8 mouse cellular contexts compared by ENCODE assay signal in genomic region chr9:121857474-121858152, GRCm38 (mm10). TPM values are rescaled to one million over a fixed set of nuclear protein-coding genes. Genes with fewer than 3 reads are reported as not detected.
A peak's percentile ranks its signal among the peaks of the same experiment; 100 is the strongest.
DNase-seq lines count a peak whose midpoint lies in the region; ATAC-seq and TF ChIP-seq lines count a peak whose summit lies in the region.

No protein-coding gene starts in this region.

- peak; percentile 95 for DNase-seq in 3T3-L1 (ENCODE audit: low read depth, low spot score)
- peak; percentile 96 to 98 for DNase-seq in adrenal gland, postnatal 4 days (ENCODE audit: low spot score in 2 of 2)
- DNase-seq in embryonic facial prominence, embryonic 14.5 days (ENCODE audit: low spot score): peak; percentile 98
- peak; percentile 98 to 99 for DNase-seq in heart, adult 2 months
- peak; percentile 98 for DNase-seq in kidney, adult 9 months
- DNase-seq in limb, embryonic 14.5 days (ENCODE audit: low spot score): peak; percentile 96
- DNase-seq in midbrain, postnatal 0 days (ENCODE audit: low spot score): peak; percentile 98
- DNase-seq in spleen, postnatal 14 days (ENCODE audit: low spot score in 2 of 2): peak; percentile 96 to 98

- TF ChIP-seq CTCF in heart, adult 2 months (IDR thresholded peaks at IDR 0.05): peak; percentile 41
- TF ChIP-seq CTCF in midbrain, postnatal 0 days (IDR thresholded peaks at IDR 0.05): peak; percentile 63

- peak overlapping the region; percentile 96 for H3K27ac ChIP-seq in embryonic facial prominence, embryonic 14.5 days (replicated peaks; ENCODE audit: low read depth, low read length)
- H3K27ac ChIP-seq in heart, adult 2 months: peak overlapping the region; percentile 94
- H3K27ac ChIP-seq in limb, embryonic 14.5 days (replicated peaks; ENCODE audit: low read depth, low read length): peak overlapping the region; percentile 93
- peak overlapping the region; percentile 85 for H3K27ac ChIP-seq in midbrain, postnatal 0 days (ENCODE audit: low read depth, low read length)

- peak; percentile 97 for TF ChIP-seq POLR2A in heart, adult 2 months (IDR thresholded peaks at IDR 0.05; ENCODE audit: insufficient read depth, low read depth, low read length)
- no peak; the same call in 1 of the 2 replicates for TF ChIP-seq POLR2A in limb, embryonic 14.5 days (IDR thresholded peaks at IDR 0.05; ENCODE audit: borderline replicate concordance, extremely low read depth, insufficient read depth, insufficient read length)

- H3K9me3 ChIP-seq in embryonic facial prominence, embryonic 14.5 days (ENCODE audit: control insufficient read depth, low read length): no peaks in the 10 kb centered on the region
- no peaks in the 10 kb centered on the region for H3K9me3 ChIP-seq in limb, embryonic 14.5 days (ENCODE audit: control insufficient read depth, low read length)
- H3K9me3 ChIP-seq in midbrain, postnatal 0 days (ENCODE audit: low read length): no peaks in the 10 kb centered on the region

- ATAC-seq in embryonic facial prominence, embryonic 14.5 days (ENCODE audit: low read depth): peak; percentile 99
- ATAC-seq in limb, embryonic 14.5 days (ENCODE audit: low FRiP score, low read depth): peak; percentile 99
- peak; percentile 99 for ATAC-seq in midbrain, postnatal 0 days (ENCODE audit: low FRiP score)

- H3K4me3 ChIP-seq in embryonic facial prominence, embryonic 14.5 days (ENCODE audit: low read depth, low read length): peak overlapping the region; percentile 89
- peak overlapping the region; percentile 67 for H3K4me3 ChIP-seq in heart, adult 2 months
- H3K4me3 ChIP-seq in limb, embryonic 14.5 days (replicated peaks; ENCODE audit: low read length): peak overlapping the region; percentile 71
- peak overlapping the region; percentile 83 for H3K4me3 ChIP-seq in midbrain, postnatal 0 days (ENCODE audit: low read depth, low read length)

- intact Hi-C loops in heart, adult 2 months (cut with DNase I): loop anchor here (10.0 kb wide), 1 partner anchor 497 kb away; the partner anchor contains the start of gene Abhd5

- peak overlapping the region; percentile 91 for H3K4me2 ChIP-seq in embryonic facial prominence, embryonic 14.5 days (ENCODE audit: low read depth, low read length)
- peak overlapping the region; percentile 86 for H3K4me2 ChIP-seq in limb, embryonic 14.5 days (replicated peaks; ENCODE audit: low read depth, low read length, severe bottlenecking)
- H3K4me2 ChIP-seq in midbrain, postnatal 0 days (ENCODE audit: low read depth, low read length, poor library complexity, severe bottlenecking): peak overlapping the region; percentile 75

- no peaks in the 10 kb centered on the region for H3K36me3 ChIP-seq in embryonic facial prominence, embryonic 14.5 days (ENCODE audit: control insufficient read depth, insufficient read depth, low read length)
- H3K36me3 ChIP-seq in heart, adult 2 months (ENCODE audit: control insufficient read depth, insufficient read depth, low read length): peaks cover 5% of the 10 kb centered on the region
- no peaks in the 10 kb centered on the region for H3K36me3 ChIP-seq in limb, embryonic 14.5 days (ENCODE audit: control insufficient read depth, insufficient read depth, low read length)
- H3K36me3 ChIP-seq in midbrain, postnatal 0 days (ENCODE audit: insufficient read depth, low read length): no peaks in the 10 kb centered on the region

- 0 out of 2 replicates have a peak, but pooled peaks cover 1% of the 10 kb centered on the region for H3K79me2 ChIP-seq in heart, adult 2 months (replicated peaks; ENCODE audit: control insufficient read depth, insufficient read depth, low read length)

- H3K9ac ChIP-seq in embryonic facial prominence, embryonic 14.5 days (ENCODE audit: low read depth, low read length): peak overlapping the region; percentile 90
- peak overlapping the region; percentile 94 for H3K9ac ChIP-seq in heart, adult 2 months (ENCODE audit: low read depth, low read length)
- H3K9ac ChIP-seq in limb, embryonic 14.5 days (ENCODE audit: low read depth, low read length, severe bottlenecking): peak overlapping the region; percentile 76
- H3K9ac ChIP-seq in midbrain, postnatal 0 days (replicated peaks; ENCODE audit: low read length, poor library complexity, severe bottlenecking): peak overlapping the region; percentile 84

- no peaks in the 10 kb centered on the region for H3K27me3 ChIP-seq in embryonic facial prominence, embryonic 14.5 days (replicated peaks; ENCODE audit: control insufficient read depth, insufficient read depth, low read length)
- H3K27me3 ChIP-seq in heart, adult 2 months (ENCODE audit: control insufficient read depth, insufficient read depth, low read length): no peaks in the 10 kb centered on the region
- H3K27me3 ChIP-seq in limb, embryonic 14.5 days (ENCODE audit: control insufficient read depth, insufficient read depth, low read length): no peaks in the 10 kb centered on the region
- no peaks in the 10 kb centered on the region for H3K27me3 ChIP-seq in midbrain, postnatal 0 days (ENCODE audit: insufficient read depth, low read length)

- 0 out of 2 replicates have a peak, but pooled peaks have one; percentile 9 for TF ChIP-seq EP300 in heart, adult 2 months (IDR thresholded peaks at IDR 0.05; ENCODE audit: insufficient read depth, low read depth, low read length)

- 0 out of 2 replicates have a peak, but pooled peaks cover 6% of the 10 kb centered on the region for H3K4me1 ChIP-seq in embryonic facial prominence, embryonic 14.5 days (ENCODE audit: control insufficient read depth, insufficient read depth, low read length)
- no peaks in the 10 kb centered on the region; the same call in 1 of the 2 replicates for H3K4me1 ChIP-seq in heart, adult 2 months (ENCODE audit: control insufficient read depth, insufficient read depth, low read length)
- 0 out of 2 replicates have a peak, but pooled peaks cover 3% of the 10 kb centered on the region for H3K4me1 ChIP-seq in limb, embryonic 14.5 days (ENCODE audit: control insufficient read depth, insufficient read depth, low read length)
- H3K4me1 ChIP-seq in midbrain, postnatal 0 days (ENCODE audit: insufficient read depth, low read length): 0 out of 2 replicates have a peak, but pooled peaks cover 3% of the 10 kb centered on the region

- 2% methylated on average over 50 of the region's 70 CpGs for WGBS in embryonic facial prominence, embryonic 14.5 days
- under 1% methylated on average over 68 of the region's 70 CpGs for WGBS in heart, adult 2 months
- under 1% methylated on average over 60 of the region's 70 CpGs for WGBS in limb, embryonic 14.5 days
- under 1% methylated on average over 68 of the region's 70 CpGs for WGBS in midbrain, postnatal 0 days

RNA-seq across cellular contexts. Expression of gene Higd1a, which starts 0.5 kb away (rescaled TPM):
- total RNA-seq in adrenal gland, postnatal 4 days (2021): 10 to 100 TPM; 63.8 to 68.9 TPM
- 185 and 192 TPM in 2 replicates for polyA plus RNA-seq in embryonic facial prominence, embryonic 14.5 days (2014; fragmentation: Nextera tagmentation; extraction: Ambion mirVana)
- total RNA-seq in heart, adult 2 months (2021): 100 to 1,000 TPM; 198 to 199 TPM
- 71.7 and 106 TPM in 2 replicates for polyA plus RNA-seq in heart, adult 2 months (2012; rRNA removed)
- 50.6 and 71.0 TPM in 2 replicates for polyA plus RNA-seq in limb, embryonic 14.5 days (2012; rRNA removed)
- polyA plus RNA-seq in limb, embryonic 14.5 days (2014; fragmentation: Nextera tagmentation; extraction: Ambion mirVana): 213 and 235 TPM in 2 replicates
- total RNA-seq in midbrain, postnatal 0 days (2014; rRNA removed): 30.6 and 42.8 TPM in 2 replicates
- 179 and 182 TPM in 2 replicates for polyA plus RNA-seq in midbrain, postnatal 0 days (2015; fragmentation: Nextera tagmentation; extraction: Ambion mirVana)

RNA-seq across cellular contexts. Expression of gene Ccdc13, which starts 18.4 kb away (rescaled TPM):
- total RNA-seq in adrenal gland, postnatal 4 days (2021): 1 to 10 TPM; 1.8 to 2.8 TPM
- 1.7 and 2.0 TPM in 2 replicates for polyA plus RNA-seq in embryonic facial prominence, embryonic 14.5 days (2014; fragmentation: Nextera tagmentation; extraction: Ambion mirVana)
- total RNA-seq in heart, adult 2 months (2021): not detected
- 0.32 and 0.49 TPM in 2 replicates for polyA plus RNA-seq in heart, adult 2 months (2012; rRNA removed)
- 0.58 and 0.79 TPM in 2 replicates for polyA plus RNA-seq in limb, embryonic 14.5 days (2012; rRNA removed)
- 0.47 and 0.59 TPM in 2 replicates for polyA plus RNA-seq in limb, embryonic 14.5 days (2014; fragmentation: Nextera tagmentation; extraction: Ambion mirVana)
- 2.8 and 3.0 TPM in 2 replicates for total RNA-seq in midbrain, postnatal 0 days (2014; rRNA removed)
- polyA plus RNA-seq in midbrain, postnatal 0 days (2015; fragmentation: Nextera tagmentation; extraction: Ambion mirVana): 4.1 and 4.8 TPM in 2 replicates

RNA-seq across cellular contexts. Expression of gene Ackr2, which starts 40.5 kb away (rescaled TPM):
- total RNA-seq in adrenal gland, postnatal 4 days (2021): 1 to 10 TPM in 1 of 2 experiments, under 1 TPM in 1; 0.90 to 1.6 TPM
- 0.28 and 0.89 TPM in 2 replicates for polyA plus RNA-seq in embryonic facial prominence, embryonic 14.5 days (2014; fragmentation: Nextera tagmentation; extraction: Ambion mirVana)
- 1 to 10 TPM in 1 of 2 experiments, under 1 TPM in 1; 0.84 to 2.4 TPM for total RNA-seq in heart, adult 2 months (2021)
- polyA plus RNA-seq in heart, adult 2 months (2012; rRNA removed): 3.1 and 3.5 TPM in 2 replicates
- polyA plus RNA-seq in limb, embryonic 14.5 days (2012; rRNA removed): 0.25 and 0.32 TPM in 2 replicates
- polyA plus RNA-seq in limb, embryonic 14.5 days (2014; fragmentation: Nextera tagmentation; extraction: Ambion mirVana): 0.26 and 0.40 TPM in 2 replicates
- 1.7 and 3.0 TPM in 2 replicates for total RNA-seq in midbrain, postnatal 0 days (2014; rRNA removed)
- polyA plus RNA-seq in midbrain, postnatal 0 days (2015; fragmentation: Nextera tagmentation; extraction: Ambion mirVana): 0.78 and 0.96 TPM in 2 replicates

RNA-seq across cellular contexts. Expression of gene Cyp8b1, which starts 58.5 kb away (rescaled TPM):
- 10 to 100 TPM in 1 of 2 experiments, under 1 TPM in 1; 0.92 to 12.2 TPM for total RNA-seq in adrenal gland, postnatal 4 days (2021)
- 0.11 TPM in 1 of 2 replicates, not detected in the other for polyA plus RNA-seq in embryonic facial prominence, embryonic 14.5 days (2014; fragmentation: Nextera tagmentation; extraction: Ambion mirVana)
- total RNA-seq in heart, adult 2 months (2021): not detected
- polyA plus RNA-seq in heart, adult 2 months (2012; rRNA removed): 0.06 and 0.15 TPM in 2 replicates
- polyA plus RNA-seq in limb, embryonic 14.5 days (2012; rRNA removed): not detected in 2 replicates
- polyA plus RNA-seq in limb, embryonic 14.5 days (2014; fragmentation: Nextera tagmentation; extraction: Ambion mirVana): not detected in 2 replicates
- not detected in 2 replicates for total RNA-seq in midbrain, postnatal 0 days (2014; rRNA removed)
- not detected in 2 replicates for polyA plus RNA-seq in midbrain, postnatal 0 days (2015; fragmentation: Nextera tagmentation; extraction: Ambion mirVana)

Comparison
In these comparisons a context has a peak if more than half of its experiments do, and no peak if none do; other contexts are left out.
1. Peak in every context shown above with its lines: DNase-seq, ATAC-seq, H3K4me3 ChIP-seq and H3K27ac ChIP-seq.